Mouse (Mus musculus): ENCODE measurements at regions not wholly inside any gene's neighbourhood (a gene's known extent, or its start where the extent isn't known, plus 50 kb on each side); places are given as distances from the start of the nearest gene placed in this dataset.

DNA sequence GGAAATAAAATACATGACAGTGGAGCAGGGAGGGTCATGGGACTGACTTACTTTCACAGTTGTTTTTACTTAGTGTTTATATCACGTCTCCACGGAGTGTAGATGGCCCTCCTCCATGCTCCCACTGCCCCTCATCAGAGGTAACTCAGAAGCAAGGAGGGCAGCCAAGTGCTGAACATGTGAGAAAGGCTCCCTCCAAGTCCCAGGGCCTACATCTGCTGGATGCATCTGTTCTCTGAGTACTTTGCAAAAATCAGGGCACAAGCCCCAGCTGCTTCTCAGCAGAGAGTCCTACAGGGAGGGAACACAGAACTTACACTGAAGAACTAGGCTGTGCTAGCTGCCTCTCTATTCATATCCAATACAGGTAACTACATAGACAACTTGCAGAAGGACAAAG, 83.5 kb upstream of the Fam49a start:
- ATAC-seq (ENCODE audit: low FRiP score, low TSS enrichment) = no peak
- 19% methylated on average over 2 of the region's 2 CpGs for WGBS

DNA sequence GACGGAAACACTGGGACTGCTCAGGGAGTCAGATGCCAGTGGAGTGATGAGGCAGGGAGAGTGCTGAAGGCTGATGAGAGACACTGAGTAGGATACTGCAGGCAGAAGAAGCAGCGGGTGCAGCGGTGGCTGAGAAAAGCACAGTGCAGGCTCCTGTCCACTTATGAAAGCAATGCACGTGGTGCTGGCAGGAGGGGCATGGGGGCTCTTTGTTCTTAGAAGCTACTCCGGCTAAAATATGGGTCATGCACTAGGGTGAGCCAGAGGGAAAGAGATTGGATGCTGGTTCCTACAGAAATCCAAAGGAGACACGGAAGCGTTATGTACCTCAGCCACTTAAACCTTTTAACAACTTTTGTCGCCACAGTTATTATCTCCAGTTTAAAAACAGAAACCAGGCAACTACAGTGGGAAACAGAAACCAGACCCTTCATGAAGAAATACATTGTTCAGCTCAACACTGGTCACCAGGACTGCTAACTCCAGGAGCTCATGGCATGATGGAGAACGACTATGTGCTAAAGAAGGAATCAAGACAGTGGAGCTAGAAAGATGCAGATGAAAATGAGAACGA, 82.6 kb upstream of the Fam49a start:
- no peak overlapping the region for H3K4me2 ChIP-seq (replicated peaks; ENCODE audit: low read depth, low read length)
- no peak overlapping the region for H3K4me3 ChIP-seq (ENCODE audit: low read length)
- WGBS = 65% methylated on average over 10 of the region's 10 CpGs
- ATAC-seq (ENCODE audit: low FRiP score, low TSS enrichment) = peak; percentile 37; the same call in 1 of the 2 replicates
- no peak overlapping the region for H3K27ac ChIP-seq (ENCODE audit: low read depth, low read length)
- H3K27me3 ChIP-seq (ENCODE audit: control insufficient read depth, insufficient read depth, low read length) = no peaks in the 10 kb centered on the region
- no peaks in the 10 kb centered on the region for H3K9me3 ChIP-seq (ENCODE audit: control insufficient read depth, low read length)
- H3K4me1 ChIP-seq (ENCODE audit: control insufficient read depth, insufficient read depth, low read length) = peaks cover 4% of the 10 kb centered on the region
- H3K9ac ChIP-seq (ENCODE audit: low read depth, low read length) = no peak overlapping the region
- H3K36me3 ChIP-seq (ENCODE audit: control insufficient read depth, insufficient read depth, low read length) = no peaks in the 10 kb centered on the region

More for the DNA sequence above, 83.5 kb upstream of the Fam49a start:
- no peak overlapping the region for H3K27ac ChIP-seq (ENCODE audit: low read depth, low read length)
- H3K4me3 ChIP-seq (ENCODE audit: low read length) = no peak overlapping the region
- peaks cover 4% of the 10 kb centered on the region for H3K4me1 ChIP-seq (ENCODE audit: control insufficient read depth, insufficient read depth, low read length)
- no peak overlapping the region for H3K4me2 ChIP-seq (replicated peaks; ENCODE audit: low read depth, low read length)
- H3K9me3 ChIP-seq (ENCODE audit: control insufficient read depth, low read length) = no peaks in the 10 kb centered on the region
- no peak overlapping the region for H3K9ac ChIP-seq (ENCODE audit: low read depth, low read length)
- no peaks in the 10 kb centered on the region for H3K36me3 ChIP-seq (ENCODE audit: control insufficient read depth, insufficient read depth, low read length)
- H3K27me3 ChIP-seq (ENCODE audit: control insufficient read depth, insufficient read depth, low read length) = no peaks in the 10 kb centered on the region

DNA sequence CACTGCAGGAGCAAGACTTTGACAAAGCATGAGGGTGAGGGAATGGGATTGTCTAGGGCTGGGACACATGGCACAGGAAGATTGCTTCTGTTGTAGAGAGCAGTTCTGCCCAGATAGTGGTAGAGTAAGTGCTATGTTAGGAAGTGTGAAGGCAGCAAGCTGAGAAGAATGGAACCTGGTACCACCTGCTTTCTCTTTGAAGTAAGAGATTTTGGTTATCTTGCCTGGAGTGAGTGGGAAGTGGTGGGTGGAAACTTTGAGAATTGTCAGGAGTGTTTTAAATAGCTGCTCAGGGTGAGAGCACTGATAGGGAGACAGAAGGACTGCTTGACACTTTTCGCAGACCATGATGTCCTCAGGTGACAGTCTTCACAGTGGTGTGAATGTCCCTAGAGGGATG, 81.0 kb upstream of the Fam49a start:
- no peaks in the 10 kb centered on the region for H3K27me3 ChIP-seq (ENCODE audit: control insufficient read depth, insufficient read depth, low read length)

DNA sequence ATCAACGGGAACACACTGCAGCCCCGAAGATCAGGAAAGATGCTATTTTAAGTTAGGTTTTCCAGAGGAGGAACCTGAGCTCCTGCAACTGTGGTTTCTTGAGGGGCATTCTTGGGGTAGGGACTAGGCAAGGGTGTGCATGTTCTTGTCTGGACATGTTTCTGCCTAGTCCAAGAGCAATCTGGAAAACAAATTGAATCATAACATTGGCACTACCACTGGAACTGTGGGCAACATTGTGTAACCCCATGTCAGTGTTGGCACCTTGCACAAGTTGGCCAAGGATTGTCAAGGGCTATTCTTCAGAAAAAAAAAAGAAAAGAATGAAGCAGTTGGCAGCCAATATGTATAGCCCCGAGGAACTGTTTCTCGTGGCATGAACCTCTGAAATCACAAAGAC, 80.3 kb upstream of the Fam49a start:
- 90% methylated on average over 4 of the region's 4 CpGs for WGBS
- ATAC-seq (ENCODE audit: low FRiP score, low TSS enrichment) = no peak
- no peak overlapping the region for H3K4me2 ChIP-seq (replicated peaks; ENCODE audit: low read depth, low read length)
- no peak overlapping the region for H3K9ac ChIP-seq (ENCODE audit: low read depth, low read length)
- H3K27ac ChIP-seq (ENCODE audit: low read depth, low read length) = no peak overlapping the region
- H3K27me3 ChIP-seq (ENCODE audit: control insufficient read depth, insufficient read depth, low read length) = no peaks in the 10 kb centered on the region
- peaks cover under 1% of the 10 kb centered on the region; the same call in 1 of the 2 replicates for H3K4me1 ChIP-seq (ENCODE audit: control insufficient read depth, insufficient read depth, low read length)
- no peak overlapping the region for H3K4me3 ChIP-seq (ENCODE audit: low read length)
- H3K36me3 ChIP-seq (ENCODE audit: control insufficient read depth, insufficient read depth, low read length) = no peaks in the 10 kb centered on the region
- no peaks in the 10 kb centered on the region for H3K9me3 ChIP-seq (ENCODE audit: control insufficient read depth, low read length)

More for the DNA sequence above, 81.0 kb upstream of the Fam49a start:
- H3K9ac ChIP-seq (ENCODE audit: low read depth, low read length) = no peak overlapping the region
- H3K4me1 ChIP-seq (ENCODE audit: control insufficient read depth, insufficient read depth, low read length) = peaks cover 4% of the 10 kb centered on the region
- no peaks in the 10 kb centered on the region for H3K36me3 ChIP-seq (ENCODE audit: control insufficient read depth, insufficient read depth, low read length)
- no peak overlapping the region for H3K4me2 ChIP-seq (replicated peaks; ENCODE audit: low read depth, low read length)
- no peaks in the 10 kb centered on the region for H3K9me3 ChIP-seq (ENCODE audit: control insufficient read depth, low read length)
- ATAC-seq (ENCODE audit: low FRiP score, low TSS enrichment) = no peak
- no peak overlapping the region for H3K4me3 ChIP-seq (ENCODE audit: low read length)
- H3K27ac ChIP-seq (ENCODE audit: low read depth, low read length) = no peak overlapping the region
- WGBS = 77% methylated on average over 1 of the region's 1 CpGs

DNA sequence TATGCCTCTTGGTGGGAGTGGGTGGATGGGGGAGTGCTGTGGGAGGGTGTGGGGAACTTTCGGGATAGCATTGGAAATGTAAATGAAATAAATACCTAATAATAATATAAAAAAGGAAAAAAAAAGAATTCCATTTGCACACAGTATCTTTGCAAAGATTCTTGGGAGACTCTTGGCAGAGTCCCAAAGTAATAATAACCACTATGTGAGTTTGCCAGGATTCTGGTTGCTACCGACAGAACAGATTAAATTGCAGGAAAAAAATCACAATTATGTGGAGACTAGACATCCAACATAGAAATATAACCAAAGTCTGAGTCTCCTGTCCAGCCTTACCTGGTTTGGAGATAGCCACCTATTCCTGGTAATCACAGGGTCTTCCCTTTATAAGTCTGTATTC, 75.6 kb upstream of the Fam49a start:
- Histone ChIP-seq H3K9me3 (ENCODE audit: control insufficient read depth, low read length) (no peaks in the 10 kb centered on the region), H3K9ac (ENCODE audit: low read depth, low read length) (no peak overlapping the region), H3K4me3 (ENCODE audit: low read length) (no peak overlapping the region), H3K4me2 (replicated peaks; ENCODE audit: low read depth, low read length) (no peak overlapping the region), H3K4me1 (ENCODE audit: control insufficient read depth, insufficient read depth, low read length) (no peaks in the 10 kb centered on the region), H3K27me3 (ENCODE audit: control insufficient read depth, insufficient read depth, low read length) (no peaks in the 10 kb centered on the region), H3K27ac (ENCODE audit: low read depth, low read length) (no peak overlapping the region), H3K36me3 (ENCODE audit: control insufficient read depth, insufficient read depth, low read length) (no peaks in the 10 kb centered on the region)
- ATAC-seq (ENCODE audit: low FRiP score, low TSS enrichment) = no peak
- 84% methylated on average over 2 of the region's 2 CpGs for WGBS

DNA sequence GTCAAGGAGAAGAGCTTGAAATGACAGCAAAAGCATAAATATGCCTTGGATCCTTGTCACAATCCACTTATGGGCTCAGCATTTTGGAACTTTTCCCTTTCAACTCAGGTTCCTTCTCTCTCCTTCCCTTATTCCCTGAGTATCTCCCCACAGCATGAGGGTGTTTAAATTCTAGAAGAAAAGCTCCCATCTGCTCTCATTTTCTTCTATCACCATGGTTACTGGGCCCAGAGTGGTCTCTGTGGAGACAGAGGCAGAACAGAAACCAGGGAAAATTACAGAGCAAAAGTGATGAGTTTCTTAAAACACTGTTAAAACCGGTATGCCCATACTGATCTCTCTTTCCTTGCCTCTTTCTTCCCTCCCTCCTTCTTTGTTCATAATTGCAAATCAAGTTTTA, 66.9 kb upstream of the Fam49a start:
- no peaks in the 10 kb centered on the region for H3K36me3 ChIP-seq (ENCODE audit: control insufficient read depth, insufficient read depth, low read length)
- ATAC-seq (ENCODE audit: low FRiP score, low TSS enrichment) = no peak
- H3K4me3 ChIP-seq (ENCODE audit: low read length) = no peak overlapping the region
- H3K4me2 ChIP-seq (replicated peaks; ENCODE audit: low read depth, low read length) = no peak overlapping the region
- H3K27ac ChIP-seq (ENCODE audit: low read depth, low read length) = no peak overlapping the region
- WGBS = 73% methylated on average over 1 of the region's 1 CpGs
- H3K9ac ChIP-seq (ENCODE audit: low read depth, low read length) = no peak overlapping the region
- no peaks in the 10 kb centered on the region for H3K4me1 ChIP-seq (ENCODE audit: control insufficient read depth, insufficient read depth, low read length)
- H3K27me3 ChIP-seq (ENCODE audit: control insufficient read depth, insufficient read depth, low read length) = no peaks in the 10 kb centered on the region
- H3K9me3 ChIP-seq (ENCODE audit: control insufficient read depth, low read length) = no peaks in the 10 kb centered on the region

DNA sequence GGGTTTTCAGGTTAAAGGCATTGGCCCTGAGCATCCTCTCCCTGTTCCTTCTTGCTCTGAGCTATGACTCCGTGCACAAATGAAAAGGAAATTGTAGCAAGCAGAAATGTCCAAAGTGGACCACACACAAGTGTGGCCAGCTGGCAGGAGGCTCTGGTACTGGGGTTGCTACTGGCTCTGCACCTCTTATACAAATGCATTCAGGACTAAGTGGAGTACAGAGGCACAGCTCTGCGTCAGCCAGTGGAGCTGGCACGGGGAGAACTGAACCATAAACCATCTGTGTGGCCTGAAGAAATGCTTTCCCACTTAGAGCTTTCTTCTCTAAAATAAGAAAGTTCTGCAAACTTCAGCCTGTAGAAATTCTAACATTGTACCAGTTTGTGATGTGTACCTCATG, 65.3 kb upstream of the Fam49a start:
- Histone ChIP-seq H3K27ac (ENCODE audit: low read depth, low read length) (no peak overlapping the region), H3K4me3 (ENCODE audit: low read length) (no peak overlapping the region), H3K4me2 (replicated peaks; ENCODE audit: low read depth, low read length) (no peak overlapping the region), H3K9me3 (ENCODE audit: control insufficient read depth, low read length) (no peaks in the 10 kb centered on the region), H3K36me3 (ENCODE audit: control insufficient read depth, insufficient read depth, low read length) (no peaks in the 10 kb centered on the region), H3K4me1 (ENCODE audit: control insufficient read depth, insufficient read depth, low read length) (no peaks in the 10 kb centered on the region), H3K9ac (ENCODE audit: low read depth, low read length) (no peak overlapping the region), H3K27me3 (ENCODE audit: control insufficient read depth, insufficient read depth, low read length) (no peaks in the 10 kb centered on the region)
- no peak for ATAC-seq (ENCODE audit: low FRiP score, low TSS enrichment)
- WGBS = 85% methylated on average over 3 of the region's 3 CpGs

DNA sequence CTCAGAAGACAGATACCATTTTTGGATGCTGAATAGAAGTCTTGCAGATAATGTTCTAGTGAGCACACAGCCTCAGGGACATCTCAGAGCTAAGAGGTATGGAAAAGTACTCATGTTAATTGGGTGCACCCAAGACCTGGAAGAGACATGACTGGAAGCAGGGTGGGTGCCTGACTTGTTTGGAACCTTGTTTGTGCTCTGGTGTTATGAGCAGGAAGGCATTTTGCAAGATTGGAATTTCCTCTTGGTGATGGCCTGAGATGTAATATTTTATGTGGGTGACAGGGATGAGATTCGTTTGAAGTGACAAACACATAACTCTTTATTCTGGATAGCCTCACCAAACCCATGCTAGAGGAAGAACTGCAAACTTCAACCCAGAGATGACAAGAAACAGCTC, 53.7 kb upstream of the Fam49a start:
- H3K27ac ChIP-seq (ENCODE audit: low read depth, low read length) = no peak overlapping the region
- no peak overlapping the region for H3K9ac ChIP-seq (ENCODE audit: low read depth, low read length)
- no peaks in the 10 kb centered on the region for H3K36me3 ChIP-seq (ENCODE audit: control insufficient read depth, insufficient read depth, low read length)
- ATAC-seq (ENCODE audit: low FRiP score, low TSS enrichment) = no peak
- H3K9me3 ChIP-seq (ENCODE audit: control insufficient read depth, low read length) = no peaks in the 10 kb centered on the region
- H3K4me3 ChIP-seq (ENCODE audit: low read length) = no peak overlapping the region
- H3K27me3 ChIP-seq (ENCODE audit: control insufficient read depth, insufficient read depth, low read length) = no peaks in the 10 kb centered on the region
- H3K4me1 ChIP-seq (ENCODE audit: control insufficient read depth, insufficient read depth, low read length) = no peaks in the 10 kb centered on the region
- H3K4me2 ChIP-seq (replicated peaks; ENCODE audit: low read depth, low read length) = no peak overlapping the region
- 32% methylated on average over 1 of the region's 1 CpGs for WGBS
